Mouse (Mus musculus) midbrain, embryonic 12.5 days (tissue): ENCODE data around the gene T2. TPM values are rescaled to one million over a fixed set of nuclear protein-coding genes. Genes with fewer than 3 reads are reported as not detected.

Source experiments
- ATAC-seq: fragments of 200-750 bp; cut with Nextera tagmentation; 2 replicates; pipeline ENCODE4 v1.8.0; 2017; ENCODE audit warnings: low read depth, moderate TSS enrichment, moderate library complexity; ENCODE audit not compliant: low FRiP score
- H3K27ac ChIP-seq: fragments of 300-500 bp; sonication (generic); replicated peaks from 2 replicates; pipeline ENCODE4 v1.5.1; 2016; ENCODE audit warnings: mild to moderate bottlenecking
- H3K27me3 ChIP-seq: fragments of 300-500 bp; sonication (generic); 2 replicates; pipeline ENCODE4 v1.6.1; 2016; ENCODE audit warnings: mild to moderate bottlenecking
- H3K36me3 ChIP-seq: fragments of 300-500 bp; sonication (generic); 2 replicates; pipeline ENCODE4 v1.6.1; 2016
- H3K4me1 ChIP-seq: fragments of 300-500 bp; sonication (generic); 2 replicates; pipeline ENCODE4 v1.6.1; 2016
- H3K4me2 ChIP-seq: fragments of 300-500 bp; sonication (generic); replicated peaks from 2 replicates; pipeline ENCODE4 v1.6.1; 2016; ENCODE audit warnings: mild to moderate bottlenecking, moderate library complexity
- H3K4me3 ChIP-seq: fragments of 300-500 bp; sonication (generic); 2 replicates; pipeline ENCODE4 v1.5.1; 2016; ENCODE audit warnings: mild to moderate bottlenecking
- H3K9ac ChIP-seq: fragments of 300-500 bp; sonication (generic); replicated peaks from 2 replicates; pipeline ENCODE4 v1.6.1; 2016; ENCODE audit warnings: mild to moderate bottlenecking, moderate library complexity
- H3K9me3 ChIP-seq: fragments of 300-500 bp; sonication (generic); 2 replicates; pipeline ENCODE4 v1.6.1; 2016; ENCODE audit warnings: mild to moderate bottlenecking
- WGBS: fragments of 180-500 bp; shearing (Covaris S2); methylation state at CpG from one replicate; pipeline ENCODE4 v1.1.7; 2016; 5-methylcytosine and 5-hydroxymethylcytosine counted together
- polyA plus RNA-seq: library from polyadenylated mRNA; unstranded; fragments of >200 nt; fragmentation: Nextera tagmentation; extraction: Ambion mirVana; gene quantifications from 2 replicates; pipeline ENCODE4 v1.2.1, GENCODE M21; 2016

Gene T2
- polyA plus RNA-seq, 1 experiment from 2014 or later, result 0.71 TPM

DNA sequence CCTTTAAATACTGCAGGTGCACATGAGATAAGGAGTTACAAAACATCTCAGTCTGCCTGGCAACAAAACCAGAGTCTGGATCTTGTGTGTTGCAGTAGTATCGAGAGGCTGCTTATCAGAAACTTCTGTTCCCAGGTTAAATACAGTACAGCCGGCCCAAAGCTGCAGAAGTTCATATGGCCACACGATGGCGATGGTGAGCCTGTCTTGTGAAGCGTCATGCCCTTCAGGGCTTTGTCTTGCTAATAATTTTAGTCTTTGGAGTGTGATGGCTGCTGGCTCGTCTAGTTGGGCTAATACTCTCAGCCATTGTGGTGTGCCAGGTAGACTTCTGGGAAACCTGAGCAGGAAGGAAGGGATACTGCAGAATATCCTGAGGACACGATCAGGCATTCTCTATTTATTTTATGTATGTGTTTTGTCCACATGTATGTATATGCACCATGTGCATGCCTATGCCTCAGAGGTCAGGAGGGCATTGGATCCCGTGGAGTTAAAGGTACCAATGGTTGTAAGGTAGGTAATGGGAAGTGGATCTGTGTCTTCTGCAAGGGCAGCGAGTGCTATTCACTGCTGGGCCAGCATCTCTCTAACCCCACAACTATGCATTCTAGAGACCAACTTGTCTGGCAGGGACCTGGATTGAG lies 107.8 kb downstream of the T2 start:
- peaks cover 16% of the 10 kb centered on the region for H3K27me3 ChIP-seq

DNA sequence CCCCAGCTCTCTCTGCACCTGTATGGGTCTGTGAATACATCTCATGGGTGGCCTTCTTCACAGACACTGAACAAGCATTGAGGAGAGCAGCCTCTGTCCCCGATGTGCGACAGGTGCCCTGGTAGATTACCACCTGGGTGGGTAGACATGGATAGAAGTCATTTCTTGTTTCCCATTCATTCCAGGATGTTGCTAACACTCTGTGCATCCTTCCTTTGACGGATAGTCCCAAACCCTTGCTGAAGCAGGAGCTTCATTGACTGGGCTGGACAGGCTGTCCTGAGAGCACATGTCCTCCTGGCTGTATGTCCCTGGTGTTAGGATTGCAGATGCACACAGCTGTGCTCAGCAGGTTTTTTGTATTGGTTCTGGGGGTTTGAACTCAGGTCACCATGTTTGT lies 112.0 kb downstream of the T2 start:
- 84% methylated on average over 3 of the region's 3 CpGs for WGBS
- ATAC-seq, result no peak

More for the DNA sequence above, 107.8 kb downstream of the T2 start:
- no peaks in the 10 kb centered on the region for H3K4me1 ChIP-seq
- H3K4me2 ChIP-seq, result no peak overlapping the region
- H3K4me3 ChIP-seq, result no peak overlapping the region
- no peak overlapping the region for H3K9ac ChIP-seq
- ATAC-seq, result peak; percentile 49; the same call in 1 of the 2 replicates
- no peaks in the 10 kb centered on the region for H3K36me3 ChIP-seq
- no peak overlapping the region for H3K27ac ChIP-seq
- no peaks in the 10 kb centered on the region for H3K9me3 ChIP-seq
- 27% methylated on average over 9 of the region's 9 CpGs for WGBS

DNA sequence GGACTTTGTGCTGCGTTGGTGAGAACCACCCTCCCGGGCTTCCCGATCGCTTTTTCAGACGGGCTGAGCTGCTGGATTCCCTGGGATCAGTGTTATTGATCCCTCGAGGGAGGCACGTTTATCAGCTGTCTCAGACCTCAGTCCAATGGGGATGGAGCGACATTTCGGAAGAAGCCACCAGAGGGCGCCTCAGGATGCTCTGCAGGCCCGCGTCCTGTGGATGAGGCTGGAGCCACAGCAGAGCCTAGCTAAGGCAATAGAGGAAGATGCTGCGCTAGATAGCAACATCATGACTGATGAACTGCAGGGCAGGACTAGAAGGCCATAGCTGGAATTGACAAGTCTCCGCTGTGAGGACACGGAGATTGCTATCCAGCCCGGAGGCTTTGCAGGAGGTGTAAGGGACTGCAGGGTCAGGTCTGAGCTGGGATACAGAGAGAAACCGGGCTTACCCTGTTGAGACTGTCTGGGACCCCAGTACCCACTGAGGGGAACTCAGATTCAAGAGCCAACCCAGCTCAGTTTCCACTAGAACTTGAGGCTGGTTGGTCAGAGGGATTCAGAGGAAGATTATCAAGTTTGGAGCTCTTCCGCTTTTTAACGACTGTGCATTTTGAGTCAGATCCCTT lies 113.0 kb downstream of the T2 start:
- H3K9ac ChIP-seq, result no peak overlapping the region
- no peak overlapping the region for H3K27ac ChIP-seq
- 17% methylated on average over 19 of the region's 19 CpGs for WGBS
- H3K4me2 ChIP-seq, result peak overlapping the region; percentile 32
- H3K4me1 ChIP-seq, result peaks cover 3% of the 10 kb centered on the region; the same call in 1 of the 2 replicates
- H3K4me3 ChIP-seq, result no peak overlapping the region
- ATAC-seq, result peak; percentile 68; the same call in 1 of the 2 replicates
- no peaks in the 10 kb centered on the region for H3K36me3 ChIP-seq
- no peaks in the 10 kb centered on the region for H3K9me3 ChIP-seq
- H3K27me3 ChIP-seq, result peaks cover 20% of the 10 kb centered on the region

More for the DNA sequence above, 112.0 kb downstream of the T2 start:
- Histone ChIP-seq H3K4me3 (no peak overlapping the region), H3K9ac (no peak overlapping the region), H3K36me3 (no peaks in the 10 kb centered on the region), H3K9me3 (no peaks in the 10 kb centered on the region), H3K4me2 (no peak overlapping the region), H3K4me1 (peaks cover 3% of the 10 kb centered on the region; the same call in 1 of the 2 replicates), H3K27me3 (peaks cover 20% of the 10 kb centered on the region), H3K27ac (no peak overlapping the region)

Other genes with a start within 250 kb of the T2 start
- 0.26 TPM in 1 of 2 replicates, not detected in the other for gene Gm49673, start 208.2 kb upstream of the T2 start, polyA plus RNA-seq
- gene Rnaset2a, start 207.9 kb upstream of the T2 start, polyA plus RNA-seq, result 12.9 and 14.9 TPM in 2 replicates
- 40.6 and 46.4 TPM in 2 replicates for gene Fgfr1op, start 190.5 kb upstream of the T2 start, polyA plus RNA-seq
- not detected in 2 replicates for gene Ccr6, start 119.9 kb upstream of the T2 start, polyA plus RNA-seq
- gene Mpc1, start 73.1 kb upstream of the T2 start, polyA plus RNA-seq, result 116 TPM in 2 replicates
- gene Sft2d1, start 44.9 kb upstream of the T2 start, polyA plus RNA-seq, result 104 TPM in 2 replicates
- 3.9 and 4.1 TPM in 2 replicates for gene Prr18, start 18.5 kb upstream of the T2 start, polyA plus RNA-seq
- 0.54 and 0.64 TPM in 2 replicates for gene T, start 78.4 kb downstream of the T2 start, polyA plus RNA-seq
- 9.9 and 11.5 TPM in 2 replicates for gene Pde10a, start 169.4 kb downstream of the T2 start, polyA plus RNA-seq
- not detected in 2 replicates for gene Gm17087, start 211.0 kb downstream of the T2 start, polyA plus RNA-seq